Mouse (Mus musculus) C2C12 (cell line): ENCODE measurements at regions not wholly inside any gene's neighbourhood (a gene's known extent, or its start where the extent isn't known, plus 50 kb on each side); places are given as distances from the start of the nearest gene placed in this dataset.

Source experiments
- H3K27me3 ChIP-seq: one replicate; pipeline ENCODE4 v1.6.1; 2011; ENCODE audit not compliant: control insufficient read depth, insufficient read depth, insufficient read length
- H3K36me3 ChIP-seq: one replicate; pipeline ENCODE4 v1.6.1; 2011; ENCODE audit not compliant: control insufficient read depth, insufficient read depth
- H3K4me3 ChIP-seq: one replicate; pipeline ENCODE4 v1.5.1; 2011; ENCODE audit warnings: mild to moderate bottlenecking, control low read depth; ENCODE audit not compliant: poor library complexity, insufficient read depth, severe bottlenecking
- H3K79me2 ChIP-seq: one replicate; pipeline ENCODE4 v1.6.1; 2011; ENCODE audit not compliant: control insufficient read depth, insufficient read depth
- H3K79me3 ChIP-seq: one replicate; pipeline ENCODE4 v1.6.1; 2011; ENCODE audit warnings: low read depth, control low read depth
- H3ac ChIP-seq: one replicate; pipeline ENCODE3; 2011; ENCODE audit warnings: low read depth; ENCODE audit not compliant: control insufficient read depth, insufficient read length
- CEBPB ChIP-seq: IDR thresholded peaks from one replicate; pipeline ENCODE4 v1.6.1; 2011; ENCODE audit warnings: low read depth, mild to moderate bottlenecking, control low read depth, moderate library complexity
- CTCF ChIP-seq: IDR thresholded peaks from one replicate; pipeline ENCODE4 v1.5.1; 2011; ENCODE audit not compliant: control insufficient read depth, insufficient read depth, insufficient read length
- FOSL1 ChIP-seq: IDR thresholded peaks from one replicate; pipeline ENCODE4 v1.8.0; 2011; ENCODE audit warnings: mild to moderate bottlenecking, low read length; ENCODE audit not compliant: poor library complexity, insufficient read depth, severe bottlenecking
- MAX ChIP-seq: IDR thresholded peaks from one replicate; pipeline ENCODE4 v1.6.1; 2011; ENCODE audit warnings: mild to moderate bottlenecking, control low read depth
- MYOD1 ChIP-seq: IDR thresholded peaks from one replicate; pipeline ENCODE4 v1.6.1; 2011; ENCODE audit warnings: low read depth; ENCODE audit not compliant: control insufficient read depth, insufficient read length
- MYOG ChIP-seq: IDR thresholded peaks from one replicate; pipeline ENCODE4 v1.6.1; 2011; ENCODE audit not compliant: control insufficient read depth, insufficient read length; ENCODE audit errors: extremely low read depth
- USF1 ChIP-seq: IDR thresholded peaks from one replicate; pipeline ENCODE4 v1.6.1; 2011; ENCODE audit warnings: low read depth, mild to moderate bottlenecking, control low read depth, moderate library complexity

DNA sequence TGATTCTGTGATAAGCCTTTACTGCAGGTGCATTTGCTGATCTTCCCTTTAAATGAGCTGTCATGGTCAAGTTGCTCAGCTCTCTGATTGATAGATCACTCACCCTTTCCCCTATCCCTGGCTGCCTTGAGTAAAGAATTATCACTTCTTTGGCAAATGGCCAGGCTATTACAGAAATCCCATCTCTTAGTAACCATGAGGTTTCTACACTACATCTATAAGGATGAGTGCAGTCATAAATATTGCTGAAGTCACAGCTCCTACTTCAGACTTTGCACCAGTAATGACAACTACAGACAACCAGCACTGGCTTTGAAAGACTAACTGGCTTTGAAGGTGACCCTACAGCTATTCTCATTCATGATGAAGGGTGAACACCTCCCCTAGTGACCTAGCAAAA, 113.8 kb downstream of the 4930444P10Rik start:
- Histone ChIP-seq H3K79me3 (no peaks in the 10 kb centered on the region), H3K79me2 (no peaks in the 10 kb centered on the region), H3K36me3 (no peaks in the 10 kb centered on the region), H3K4me3 (no peak overlapping the region), H3K27me3 (no peaks in the 10 kb centered on the region), H3ac (no peak overlapping the region)
- no peak for TF ChIP-seq MYOG
- TF ChIP-seq MYOD1: no peak
- no peak for TF ChIP-seq MAX
- TF ChIP-seq USF1: no peak
- no peak for TF ChIP-seq FOSL1
- no peak for TF ChIP-seq CTCF
- TF ChIP-seq CEBPB: no peak

DNA sequence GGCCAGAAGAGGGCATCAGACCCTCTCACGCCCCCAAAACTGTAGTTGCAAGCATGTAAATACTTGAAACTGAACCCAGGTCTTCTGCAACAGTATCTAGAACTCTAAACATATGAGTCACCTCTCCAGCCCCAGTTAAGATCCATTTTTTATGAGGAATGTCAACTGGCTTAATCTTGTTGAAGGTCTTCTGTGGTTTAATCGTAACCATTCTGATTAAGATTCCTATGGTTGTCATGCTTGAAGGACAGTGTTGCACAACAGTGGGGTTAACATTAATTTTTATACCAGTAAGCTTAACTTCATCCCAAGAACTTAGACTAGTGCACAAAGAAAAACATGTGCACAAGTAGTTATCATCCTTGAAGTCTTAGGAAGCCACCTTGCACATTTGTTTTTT, 133.5 kb downstream of the 4930444P10Rik start:
- TF ChIP-seq CEBPB (peak; percentile 64), CTCF (no peak)
- Histone ChIP-seq H3K36me3 (no peaks in the 10 kb centered on the region), H3ac (no peak overlapping the region), H3K4me3 (no peak overlapping the region), H3K79me3 (no peaks in the 10 kb centered on the region), H3K79me2 (no peaks in the 10 kb centered on the region), H3K27me3 (no peaks in the 10 kb centered on the region)

DNA sequence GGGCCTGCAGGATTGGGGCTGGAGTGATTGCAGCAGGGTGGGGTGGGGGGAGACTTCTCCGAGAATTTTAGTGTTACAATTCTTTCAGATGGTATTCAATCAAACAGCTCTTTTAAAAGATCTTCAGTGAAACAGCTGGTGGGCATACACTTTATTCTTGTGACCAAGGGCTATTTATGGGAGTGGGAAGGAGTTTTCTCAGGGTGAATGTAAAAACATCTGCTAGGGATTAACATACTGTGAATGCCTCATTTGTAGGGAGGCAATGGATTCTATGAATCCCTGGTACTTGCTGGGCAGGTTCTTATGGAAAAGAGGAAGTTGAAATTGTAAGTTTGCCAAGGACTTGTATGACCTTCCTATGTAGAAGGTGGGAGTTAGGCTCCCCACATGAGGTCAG, 134.5 kb downstream of the 4930444P10Rik start:
- TF ChIP-seq MYOG (no peak), CTCF (no peak), FOSL1 (no peak), CEBPB (no peak), USF1 (no peak), MAX (no peak), MYOD1 (no peak)

DNA sequence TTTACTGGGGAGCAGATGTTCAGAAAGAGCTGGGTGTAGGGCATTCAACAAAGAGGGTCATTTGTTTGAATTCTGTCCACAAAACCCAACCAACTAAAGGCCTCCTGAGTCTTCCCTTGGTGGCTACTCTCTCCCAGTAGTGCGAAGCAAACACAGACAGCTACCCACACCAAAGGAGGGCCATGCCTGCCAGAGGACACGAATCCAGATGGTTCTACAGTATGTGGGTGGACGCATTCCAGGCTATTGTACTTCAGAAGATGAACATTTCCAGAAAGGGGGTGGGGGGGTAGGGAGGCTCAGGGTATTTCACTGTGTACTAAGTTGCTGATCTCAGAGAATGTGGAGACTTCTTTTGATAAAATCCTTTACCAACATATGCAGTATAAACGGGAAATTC, 149.5 kb downstream of the 4930444P10Rik start:
- Histone ChIP-seq H3ac (no peak overlapping the region), H3K79me2 (no peaks in the 10 kb centered on the region), H3K79me3 (no peaks in the 10 kb centered on the region), H3K4me3 (no peak overlapping the region), H3K27me3 (no peaks in the 10 kb centered on the region), H3K36me3 (no peaks in the 10 kb centered on the region)
- TF ChIP-seq USF1 (no peak), CEBPB (no peak), MYOD1 (no peak), FOSL1 (no peak), MAX (no peak), CTCF (no peak), MYOG (no peak)

More for the DNA sequence above, 134.5 kb downstream of the 4930444P10Rik start:
- Histone ChIP-seq H3K27me3 (no peaks in the 10 kb centered on the region), H3ac (no peak overlapping the region), H3K4me3 (no peak overlapping the region), H3K36me3 (no peaks in the 10 kb centered on the region), H3K79me3 (no peaks in the 10 kb centered on the region), H3K79me2 (no peaks in the 10 kb centered on the region)

DNA sequence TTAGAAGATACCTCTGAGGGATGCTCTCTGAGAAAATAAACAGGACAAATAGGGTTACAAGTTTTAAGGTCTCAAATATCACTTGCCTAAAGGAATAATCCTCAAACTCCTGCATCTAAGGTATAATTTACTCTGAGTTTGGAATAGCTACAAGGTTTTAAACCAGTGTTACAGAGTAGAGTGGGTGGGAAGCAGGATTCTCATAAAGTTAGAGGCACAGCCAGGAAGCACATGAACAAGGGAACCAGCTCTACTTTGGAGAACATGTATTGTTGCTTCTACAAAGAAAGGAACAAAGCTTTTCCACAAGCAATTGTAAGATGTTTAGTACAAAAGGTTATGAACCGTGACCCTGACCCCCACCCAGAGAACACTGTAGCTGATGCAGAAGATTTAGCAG, 150.1 kb downstream of the 4930444P10Rik start:
- no peaks in the 10 kb centered on the region for H3K79me2 ChIP-seq
- no peaks in the 10 kb centered on the region for H3K36me3 ChIP-seq
- no peaks in the 10 kb centered on the region for H3K27me3 ChIP-seq
- TF ChIP-seq FOSL1 (no peak), CEBPB (no peak), USF1 (no peak), MYOG (no peak), MYOD1 (no peak), MAX (no peak), CTCF (no peak)
- no peak overlapping the region for H3K4me3 ChIP-seq
- no peaks in the 10 kb centered on the region for H3K79me3 ChIP-seq
- no peak overlapping the region for H3ac ChIP-seq
